Mouse (Mus musculus) thymus, postnatal 25 days (tissue): ENCODE data around the gene Krtap14.

Experiments used
- DNase-seq: peaks from one replicate; pipeline ENCODE4 v3.0.0; 2022

Gene Krtap14

GRCm38 (mm10) chr16:88826095-88826652 lies at the start of gene Krtap14:
Krtap14 (minus strand) TSS chr16:88826145.
- no peak for DNase-seq

- DNase-seq: no peak
Measured at GRCm38 (mm10) chr16:88874169-88874568, 48.2 kb upstream of the Krtap14 start, which contains the start of gene Krtap19-2. Krtap19-2 (minus strand) TSS chr16:88874269.

GRCm38 (mm10) chr16:88869311-88869710 lies 43.4 kb upstream of the Krtap14 start, which contains the start of gene Krtap19-1:
Krtap19-1 (minus strand) TSS chr16:88869411.
- no peak for DNase-seq

- DNase-seq: no peak
Measured at GRCm38 (mm10) chr16:88864887-88865407, 39.0 kb upstream of the Krtap14 start.

GRCm38 (mm10) chr16:88851450-88851849 lies 25.5 kb upstream of the Krtap14 start:
- peak; percentile 3 for DNase-seq

GRCm38 (mm10) chr16:88848558-88848957 lies 22.6 kb upstream of the Krtap14 start:
- no peak for DNase-seq

- DNase-seq: no peak
Measured at GRCm38 (mm10) chr16:88847363-88847762, 21.4 kb upstream of the Krtap14 start.

- no peak for DNase-seq
Measured at GRCm38 (mm10) chr16:88826978-88827377, 1.0 kb upstream of the Krtap14 start.

- no peak for DNase-seq
Measured at GRCm38 (mm10) chr16:88823736-88824135, 2.2 kb downstream of the Krtap14 start.

- no peak for DNase-seq
Measured at GRCm38 (mm10) chr16:88820066-88820465, 5.9 kb downstream of the Krtap14 start, which contains the start of gene Krtap15. Krtap15 (plus strand) TSS chr16:88820215.

GRCm38 (mm10) chr16:88811827-88812226 lies 14.1 kb downstream of the Krtap14 start, which contains the start of gene Gm20741:
Gm20741 (minus strand) TSS chr16:88812220.
- no peak for DNase-seq

GRCm38 (mm10) chr16:88786786-88787185 lies 39.2 kb downstream of the Krtap14 start:
- no peak for DNase-seq

- DNase-seq: no peak
Measured at GRCm38 (mm10) chr16:88777596-88777995, 48.3 kb downstream of the Krtap14 start, which contains the start of gene Gm5965. Gm5965 (plus strand) TSS chr16:88777896.

GRCm38 (mm10) chr16:88774106-88774505 lies 51.8 kb downstream of the Krtap14 start, which contains the start of gene 2310057N15Rik:
2310057N15Rik (minus strand) TSS chr16:88774206.
- no peak for DNase-seq
